In the genomic region with DNA sequence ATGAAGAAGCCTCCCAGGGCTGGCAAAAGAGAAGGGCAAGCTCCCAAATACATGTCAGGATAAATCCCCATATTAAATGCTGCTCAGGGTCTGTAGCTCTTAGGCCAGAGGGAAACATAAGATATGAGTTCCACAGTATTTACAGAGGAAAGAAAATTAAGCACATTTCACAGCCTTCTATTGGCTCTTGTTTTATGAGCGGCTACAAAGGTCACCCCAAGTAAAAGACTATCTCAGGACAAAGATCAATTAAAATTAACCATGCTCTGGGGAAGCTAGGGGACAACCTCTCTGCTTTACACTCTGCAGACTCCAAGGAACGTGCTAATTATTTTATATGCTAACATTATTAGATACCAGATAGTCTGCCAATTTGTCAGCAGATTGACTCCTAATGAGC, we compare ENCODE assay signal across 32 mouse cellular contexts. TPM values are rescaled to one million over a fixed set of nuclear protein-coding genes. Genes with fewer than 3 reads are reported as not detected.
"Had no signal": no experiment of that assay in that cellular context is flagged by ENCODE, and none has a peak within 500 bp of the region (broad histone marks: within the 10 kb centered on the region; RNA-seq: fewer than 3 reads in every experiment).

No protein-coding gene starts in this region.

- H3K4me2 ChIP-seq: heart, embryonic 11.5 days; heart, embryonic 12.5 days; heart, embryonic 13.5 days; heart, embryonic 15.5 days; hindbrain, embryonic 12.5 days; hindbrain, embryonic 13.5 days; hindbrain, embryonic 14.5 days; hindbrain, embryonic 15.5 days; kidney, embryonic 15.5 days had no signal

- DNase-seq: heart, postnatal 10 days; heart, postnatal 14 days; heart, postnatal 36 days; heart, postnatal 4 days; kidney, adult 11 months; kidney, adult 18-20 months; kidney, adult 2 months; kidney, adult 9 months; kidney, postnatal 10 days; kidney, postnatal 14 days; kidney, postnatal 25 days; kidney, postnatal 36 days; kidney, postnatal 4 days; layer of hippocampus, adult 9-11 months; layer of hippocampus, postnatal 36 days had no signal

- H3K36me3 ChIP-seq: heart, embryonic 10.5 days; heart, embryonic 12.5 days; heart, embryonic 13.5 days; heart, embryonic 15.5 days; hindbrain, embryonic 10.5 days; hindbrain, embryonic 12.5 days; hindbrain, embryonic 13.5 days; hindbrain, embryonic 15.5 days; kidney, embryonic 15.5 days had no signal

- H3K9me3 ChIP-seq: heart, embryonic 10.5 days; heart, embryonic 12.5 days; heart, embryonic 13.5 days; heart, embryonic 15.5 days; hindbrain, embryonic 10.5 days; hindbrain, embryonic 12.5 days; hindbrain, embryonic 13.5 days; hindbrain, embryonic 15.5 days; kidney, embryonic 15.5 days had no signal

- H3K4me3 ChIP-seq: heart, embryonic 10.5 days; heart, embryonic 12.5 days; heart, embryonic 13.5 days; heart, embryonic 15.5 days; hindbrain, embryonic 10.5 days; hindbrain, embryonic 12.5 days; hindbrain, embryonic 13.5 days; hindbrain, embryonic 15.5 days; kidney, embryonic 15.5 days; left cerebral cortex, adult 2 months had no signal

- H3K27me3 ChIP-seq: heart, embryonic 12.5 days; heart, embryonic 13.5 days; heart, embryonic 15.5 days; hindbrain, embryonic 12.5 days; hindbrain, embryonic 13.5 days; hindbrain, embryonic 15.5 days; kidney, embryonic 15.5 days had no signal

- H3K4me1 ChIP-seq: heart, embryonic 10.5 days; heart, embryonic 12.5 days; heart, embryonic 13.5 days; heart, embryonic 15.5 days; hindbrain, embryonic 10.5 days; hindbrain, embryonic 12.5 days; hindbrain, embryonic 15.5 days had no signal

- ATAC-seq: hindbrain, embryonic 16.5 days; hindbrain, postnatal 0 days; inflammation-experienced regulatory T-cells, adult 6 months had no signal

- H3K27ac ChIP-seq: heart, embryonic 10.5 days; heart, embryonic 13.5 days; heart, embryonic 15.5 days; hindbrain, embryonic 10.5 days; hindbrain, embryonic 12.5 days; hindbrain, embryonic 13.5 days; hindbrain, embryonic 14.5 days; hindbrain, embryonic 15.5 days; hindbrain, postnatal 0 days; kidney, embryonic 15.5 days; kidney, postnatal 0 days; left cerebral cortex, adult 2 months had no signal

- H3K9ac ChIP-seq: heart, embryonic 12.5 days; heart, embryonic 13.5 days; heart, embryonic 15.5 days; hindbrain, embryonic 12.5 days; hindbrain, embryonic 13.5 days; hindbrain, embryonic 14.5 days; hindbrain, embryonic 15.5 days; kidney, embryonic 15.5 days had no signal

RNA-seq across cellular contexts. Expression of a gene that starts 9.4 kb away (rescaled TPM):
- total RNA-seq: hematopoietic stem cell, adult 5-6 weeks had no signal
